Mouse (Mus musculus): ENCODE results near the gene Cep250. TPM values are rescaled to one million over a fixed set of nuclear protein-coding genes. Genes with fewer than 3 reads are reported as not detected.
A peak's percentile ranks its signal among the peaks of the same experiment; 100 is the strongest.

The Cep250 gene
- polyA plus RNA-seq, 1 experiment from 2014 or later: 7.7 TPM

- Histone ChIP-seq H3K9me3 (replicated peaks) (no peaks in the 10 kb centered on the region), H3K4me1 (replicated peaks) (peaks cover 23% of the 10 kb centered on the region), H3K27me3 (peaks cover 7% of the 10 kb centered on the region), H3K9ac (0 out of 2 replicates have a peak overlapping the region, but pooled peaks have one; percentile 8), H3K36me3 (no peaks in the 10 kb centered on the region), H3K4me2 (peak overlapping the region; percentile 34; the same call in 1 of the 2 replicates), H3K4me3 (0 out of 2 replicates have a peak overlapping the region, but pooled peaks have one; percentile 6), H3K27ac (no peak overlapping the region)
- no peak for ATAC-seq (replicated peaks; ENCODE audit: insufficient number of reproducible peaks, insufficient read depth, low FRiP score, low read depth)
- WGBS: 77% methylated on average over 4 of the region's 4 CpGs
Measured at GRCm38 (mm10) chr2:155944685-155945084, 11.6 kb upstream of the Cep250 start.

- Histone ChIP-seq H3K4me3 (0 out of 2 replicates have a peak within 1 kb of the TSS, but pooled peaks have one; percentile 6), H3K4me1 (replicated peaks) (peaks cover 23% of the 10 kb centered on the region), H3K36me3 (no peaks in the 10 kb centered on the region), H3K4me2 (peak within 1 kb of the TSS; percentile 34; the same call in 1 of the 2 replicates), H3K27me3 (peaks cover 7% of the 10 kb centered on the region), H3K27ac (no peak within 1 kb of the TSS), H3K9ac (0 out of 2 replicates have a peak within 1 kb of the TSS, but pooled peaks have one; percentile 8), H3K9me3 (replicated peaks) (no peaks in the 10 kb centered on the region)
- no peak for ATAC-seq (replicated peaks; ENCODE audit: insufficient number of reproducible peaks, insufficient read depth, low FRiP score, low read depth)
- 29% methylated on average over 13 of the region's 13 CpGs for WGBS
Measured at GRCm38 (mm10) chr2:155945124-155945523, 11.1 kb upstream of the Cep250 start, which contains the start of gene Gdf5. Gdf5 (minus strand) TSS chr2:155945367.

GRCm38 (mm10) chr2:155945580-155945979 lies 10.7 kb upstream of the Cep250 start:
- peaks cover 23% of the 10 kb centered on the region for H3K4me1 ChIP-seq (replicated peaks)
- no peak for ATAC-seq (replicated peaks; ENCODE audit: insufficient number of reproducible peaks, insufficient read depth, low FRiP score, low read depth)
- no peak overlapping the region for H3K9ac ChIP-seq
- H3K36me3 ChIP-seq: no peaks in the 10 kb centered on the region
- H3K27me3 ChIP-seq: peaks cover 7% of the 10 kb centered on the region
- no peak overlapping the region for H3K4me2 ChIP-seq
- 62% methylated on average over 5 of the region's 5 CpGs for WGBS
- H3K9me3 ChIP-seq (replicated peaks): no peaks in the 10 kb centered on the region
- H3K4me3 ChIP-seq: no peak overlapping the region
- no peak overlapping the region for H3K27ac ChIP-seq

GRCm38 (mm10) chr2:155946069-155946468 lies 10.2 kb upstream of the Cep250 start:
- no peak overlapping the region for H3K27ac ChIP-seq

GRCm38 (mm10) chr2:155946499-155946898 lies 9.8 kb upstream of the Cep250 start:
- H3K4me1 ChIP-seq (replicated peaks): peaks cover 23% of the 10 kb centered on the region
- H3K4me2 ChIP-seq: no peak overlapping the region
- ATAC-seq (replicated peaks; ENCODE audit: insufficient number of reproducible peaks, insufficient read depth, low FRiP score, low read depth): no peak
- H3K27me3 ChIP-seq: peaks cover 7% of the 10 kb centered on the region
- H3K36me3 ChIP-seq: no peaks in the 10 kb centered on the region
- H3K4me3 ChIP-seq: no peak overlapping the region
- H3K9ac ChIP-seq: no peak overlapping the region
- no peaks in the 10 kb centered on the region for H3K9me3 ChIP-seq (replicated peaks)
- WGBS: 27% methylated on average over 4 of the region's 4 CpGs
- H3K27ac ChIP-seq: no peak overlapping the region

More at GRCm38 (mm10) chr2:155946069-155946468, 10.2 kb upstream of the Cep250 start:
- Histone ChIP-seq H3K4me3 (no peak overlapping the region), H3K27me3 (peaks cover 7% of the 10 kb centered on the region), H3K9me3 (replicated peaks) (no peaks in the 10 kb centered on the region), H3K4me1 (replicated peaks) (peaks cover 23% of the 10 kb centered on the region), H3K4me2 (no peak overlapping the region), H3K9ac (no peak overlapping the region), H3K36me3 (no peaks in the 10 kb centered on the region)
- 0% methylated on average over 7 of the region's 7 CpGs for WGBS
- ATAC-seq (replicated peaks; ENCODE audit: insufficient number of reproducible peaks, insufficient read depth, low FRiP score, low read depth): no peak

- 44% methylated on average over 5 of the region's 5 CpGs for WGBS
- ATAC-seq (replicated peaks; ENCODE audit: insufficient number of reproducible peaks, insufficient read depth, low FRiP score, low read depth): no peak
- H3K4me1 ChIP-seq (replicated peaks): peaks cover 23% of the 10 kb centered on the region
Measured at GRCm38 (mm10) chr2:155947390-155948002, 8.8 kb upstream of the Cep250 start.

GRCm38 (mm10) chr2:155949362-155949761 lies 6.9 kb upstream of the Cep250 start:
- Histone ChIP-seq H3K4me1 (replicated peaks) (peaks cover 16% of the 10 kb centered on the region; the same call in 1 of the 2 replicates), H3K27ac (no peak overlapping the region), H3K4me3 (no peak overlapping the region), H3K4me2 (no peak overlapping the region), H3K27me3 (peaks cover 2% of the 10 kb centered on the region), H3K9me3 (replicated peaks) (no peaks in the 10 kb centered on the region), H3K9ac (no peak overlapping the region), H3K36me3 (no peaks in the 10 kb centered on the region)
- 33% methylated on average over 6 of the region's 6 CpGs for WGBS
- no peak for ATAC-seq (replicated peaks; ENCODE audit: insufficient number of reproducible peaks, insufficient read depth, low FRiP score, low read depth)

More at GRCm38 (mm10) chr2:155947390-155948002, 8.8 kb upstream of the Cep250 start:
- Histone ChIP-seq H3K36me3 (no peaks in the 10 kb centered on the region), H3K4me2 (no peak overlapping the region), H3K27ac (no peak overlapping the region), H3K9me3 (replicated peaks) (no peaks in the 10 kb centered on the region), H3K27me3 (peaks cover 7% of the 10 kb centered on the region), H3K9ac (no peak overlapping the region), H3K4me3 (no peak overlapping the region)

- Histone ChIP-seq H3K4me1 (replicated peaks) (peaks cover 5% of the 10 kb centered on the region; the same call in 1 of the 2 replicates), H3K9ac (no peak overlapping the region), H3K27ac (no peak overlapping the region), H3K27me3 (no peaks in the 10 kb centered on the region), H3K4me2 (no peak overlapping the region), H3K4me3 (no peak overlapping the region), H3K36me3 (no peaks in the 10 kb centered on the region), H3K9me3 (replicated peaks) (no peaks in the 10 kb centered on the region)
- no peak for ATAC-seq (replicated peaks; ENCODE audit: insufficient number of reproducible peaks, insufficient read depth, low FRiP score, low read depth)
Measured at GRCm38 (mm10) chr2:155952006-155952405, 4.3 kb upstream of the Cep250 start.

GRCm38 (mm10) chr2:155959981-155960380 lies 3.7 kb downstream of the Cep250 start:
- 80% methylated on average over 5 of the region's 5 CpGs for WGBS
- H3K4me1 ChIP-seq (replicated peaks): peaks cover 8% of the 10 kb centered on the region
- no peak overlapping the region for H3K9ac ChIP-seq
- H3K9me3 ChIP-seq (replicated peaks): no peaks in the 10 kb centered on the region
- ATAC-seq (replicated peaks; ENCODE audit: insufficient number of reproducible peaks, insufficient read depth, low FRiP score, low read depth): no peak
- no peak overlapping the region for H3K27ac ChIP-seq
- no peak overlapping the region for H3K4me2 ChIP-seq
- H3K36me3 ChIP-seq: peaks cover 16% of the 10 kb centered on the region; the same call in 1 of the 2 replicates
- no peaks in the 10 kb centered on the region for H3K27me3 ChIP-seq
- no peak overlapping the region for H3K4me3 ChIP-seq

GRCm38 (mm10) chr2:155961862-155962261 lies 5.6 kb downstream of the Cep250 start:
- H3K36me3 ChIP-seq: peaks cover 30% of the 10 kb centered on the region

GRCm38 (mm10) chr2:155962991-155963390 lies 6.7 kb downstream of the Cep250 start:
- no peak overlapping the region for H3K4me2 ChIP-seq
- WGBS: 41% methylated on average over 1 of the region's 1 CpGs
- H3K4me3 ChIP-seq: no peak overlapping the region
- no peak overlapping the region for H3K9ac ChIP-seq
- H3K36me3 ChIP-seq: peaks cover 41% of the 10 kb centered on the region
- H3K27me3 ChIP-seq: no peaks in the 10 kb centered on the region
- no peaks in the 10 kb centered on the region for H3K4me1 ChIP-seq (replicated peaks)
- no peaks in the 10 kb centered on the region for H3K9me3 ChIP-seq (replicated peaks)
- H3K27ac ChIP-seq: no peak overlapping the region
- ATAC-seq (replicated peaks; ENCODE audit: insufficient number of reproducible peaks, insufficient read depth, low FRiP score, low read depth): no peak

More at GRCm38 (mm10) chr2:155961862-155962261, 5.6 kb downstream of the Cep250 start:
- ATAC-seq (replicated peaks; ENCODE audit: insufficient number of reproducible peaks, insufficient read depth, low FRiP score, low read depth): no peak
- Histone ChIP-seq H3K4me3 (no peak overlapping the region), H3K9ac (no peak overlapping the region), H3K27me3 (no peaks in the 10 kb centered on the region), H3K9me3 (replicated peaks) (no peaks in the 10 kb centered on the region), H3K4me2 (no peak overlapping the region), H3K27ac (no peak overlapping the region), H3K4me1 (replicated peaks) (peaks cover 8% of the 10 kb centered on the region)
- WGBS: 87% methylated on average over 10 of the region's 10 CpGs

GRCm38 (mm10) chr2:155973348-155973747 lies 17.1 kb downstream of the Cep250 start:
- Histone ChIP-seq H3K27ac (no peak overlapping the region), H3K4me3 (no peak overlapping the region), H3K4me1 (replicated peaks) (no peaks in the 10 kb centered on the region), H3K27me3 (no peaks in the 10 kb centered on the region), H3K36me3 (peaks cover 78% of the 10 kb centered on the region), H3K4me2 (no peak overlapping the region), H3K9ac (no peak overlapping the region), H3K9me3 (replicated peaks) (no peaks in the 10 kb centered on the region)
- no peak for ATAC-seq (replicated peaks; ENCODE audit: insufficient number of reproducible peaks, insufficient read depth, low FRiP score, low read depth)
- WGBS: 75% methylated on average over 6 of the region's 6 CpGs
